Mouse (Mus musculus) megakaryocyte-erythroid progenitor cell, adult 5 weeks (primary cell): ENCODE measurements around the gene Cyb5d1. TPM values are rescaled to one million over a fixed set of nuclear protein-coding genes. Genes with fewer than 3 reads are reported as not detected.

Experiments used
- polyA plus RNA-seq: library from polyadenylated mRNA; stranded (reverse); fragments of >175 nt; gene quantifications from 2 replicates; pipeline ENCODE4 v1.2.3, GENCODE M21; 2012

The Cyb5d1 gene
- 8.7 and 8.8 TPM in 2 replicates for polyA plus RNA-seq

DNA sequence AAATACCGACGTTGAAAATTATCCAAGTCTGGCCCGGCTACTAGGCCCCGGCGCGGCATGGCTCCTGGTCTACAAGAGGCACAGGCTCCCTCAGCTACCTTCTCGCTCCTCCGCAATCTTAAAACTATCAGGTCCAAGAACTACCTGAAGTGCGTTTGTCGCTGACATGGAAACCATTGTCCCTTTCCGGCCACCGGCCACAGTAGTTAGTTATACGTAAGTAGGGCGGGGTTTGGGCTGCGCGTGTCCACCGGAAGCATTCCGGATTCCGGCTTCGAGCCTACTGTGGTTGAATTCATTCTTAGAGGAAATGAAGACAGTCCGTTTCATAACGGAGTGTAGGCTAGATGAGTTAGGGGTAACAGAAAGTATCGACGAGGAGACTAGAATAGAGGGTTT is at the start of gene Cyb5d1, which contains the start of gene Naa38:
Gene Cyb5d1 (minus strand): TSS at position 397 of the 399 bp plus-strand sequence.
Gene Naa38 (plus strand): TSS at position 253 of the 399 bp plus-strand sequence.

GRCm38 (mm10) chr11:69413221-69414181 is 18.1 kb upstream of the Cyb5d1 start, which contains the start of gene Kdm6b:
TSS of gene Kdm6b (minus strand) at chr11:69413675.

GRCm38 (mm10) chr11:69398059-69398458 is 2.6 kb upstream of the Cyb5d1 start, which contains the start of gene Tmem88:
TSS of gene Tmem88 (minus strand) at chr11:69398234.

GRCm38 (mm10) chr11:69369215-69369989 is 26.0 kb downstream of the Cyb5d1 start, which contains the start of gene Chd3:
TSS of gene Chd3 (minus strand) at chr11:69369406.

Other genes with a start within 250 kb of the Cyb5d1 start
- not detected in 2 replicates for gene Alox12b, start 238.6 kb downstream of the Cyb5d1 start, polyA plus RNA-seq
- 0.02 and 0.43 TPM in 2 replicates for gene Alox8, start 197.8 kb downstream of the Cyb5d1 start, polyA plus RNA-seq
- gene Gucy2e, start 158.6 kb downstream of the Cyb5d1 start, polyA plus RNA-seq, result 0.01 TPM in 1 of 2 replicates, not detected in the other
- 22.6 and 44.8 TPM in 2 replicates for gene Cntrob, start 71.9 kb downstream of the Cyb5d1 start, polyA plus RNA-seq
- gene Trappc1, start 71.7 kb downstream of the Cyb5d1 start, polyA plus RNA-seq, result 5.1 and 6.6 TPM in 2 replicates
- gene Kcnab3, start 69.4 kb downstream of the Cyb5d1 start, polyA plus RNA-seq, result 0.16 and 0.42 TPM in 2 replicates
- gene Rnf227, start 55.2 kb downstream of the Cyb5d1 start, polyA plus RNA-seq, result 3.1 and 7.6 TPM in 2 replicates
- 147 and 202 TPM in 2 replicates for gene Chd3, start 26.2 kb downstream of the Cyb5d1 start, polyA plus RNA-seq
- gene Naa38, start 144 bp downstream of the Cyb5d1 start, polyA plus RNA-seq, result 114 and 133 TPM in 2 replicates
- gene Tmem88, start 2.6 kb upstream of the Cyb5d1 start, polyA plus RNA-seq, result 1.6 and 2.5 TPM in 2 replicates
- gene Kdm6b, start 18.0 kb upstream of the Cyb5d1 start, polyA plus RNA-seq, result 242 and 341 TPM in 2 replicates
- 0.03 TPM in 1 of 2 replicates, not detected in the other for gene Dnah2, start 153.5 kb upstream of the Cyb5d1 start, polyA plus RNA-seq
- 0.69 and 1.4 TPM in 2 replicates for gene Efnb3, start 164.6 kb upstream of the Cyb5d1 start, polyA plus RNA-seq
- 15.1 and 19.3 TPM in 2 replicates for gene Wrap53, start 184.6 kb upstream of the Cyb5d1 start, polyA plus RNA-seq
- 107 and 113 TPM in 2 replicates for gene Trp53, start 184.7 kb upstream of the Cyb5d1 start, polyA plus RNA-seq
- gene Atp1b2, start 210.3 kb upstream of the Cyb5d1 start, polyA plus RNA-seq, result 60.8 and 72.4 TPM in 2 replicates
- not detected in 2 replicates for gene Shbg, start 222.3 kb upstream of the Cyb5d1 start, polyA plus RNA-seq
- not detected in 2 replicates for gene Sat2, start 226.4 kb upstream of the Cyb5d1 start, polyA plus RNA-seq
- 78.1 and 86.4 TPM in 2 replicates for gene Fxr2, start 237.4 kb upstream of the Cyb5d1 start, polyA plus RNA-seq